Mouse (Mus musculus) adrenal gland, postnatal 10 days (tissue): ENCODE data around the gene Trir. TPM values are rescaled to one million over a fixed set of nuclear protein-coding genes. Genes with fewer than 3 reads are reported as not detected.

Experiments used
- DNase-seq: peaks from one replicate; pipeline ENCODE4 v3.0.0; 2021; ENCODE audit warnings: mixed read lengths
- total RNA-seq, 2 experiments: library from RNA; stranded (reverse); gene quantifications; 2 replicates each; pipeline ENCODE4 v1.2.3; 2021

Gene Trir
- total RNA-seq, 2 experiments from 2014 or later: 143 to 155 TPM

DNA sequence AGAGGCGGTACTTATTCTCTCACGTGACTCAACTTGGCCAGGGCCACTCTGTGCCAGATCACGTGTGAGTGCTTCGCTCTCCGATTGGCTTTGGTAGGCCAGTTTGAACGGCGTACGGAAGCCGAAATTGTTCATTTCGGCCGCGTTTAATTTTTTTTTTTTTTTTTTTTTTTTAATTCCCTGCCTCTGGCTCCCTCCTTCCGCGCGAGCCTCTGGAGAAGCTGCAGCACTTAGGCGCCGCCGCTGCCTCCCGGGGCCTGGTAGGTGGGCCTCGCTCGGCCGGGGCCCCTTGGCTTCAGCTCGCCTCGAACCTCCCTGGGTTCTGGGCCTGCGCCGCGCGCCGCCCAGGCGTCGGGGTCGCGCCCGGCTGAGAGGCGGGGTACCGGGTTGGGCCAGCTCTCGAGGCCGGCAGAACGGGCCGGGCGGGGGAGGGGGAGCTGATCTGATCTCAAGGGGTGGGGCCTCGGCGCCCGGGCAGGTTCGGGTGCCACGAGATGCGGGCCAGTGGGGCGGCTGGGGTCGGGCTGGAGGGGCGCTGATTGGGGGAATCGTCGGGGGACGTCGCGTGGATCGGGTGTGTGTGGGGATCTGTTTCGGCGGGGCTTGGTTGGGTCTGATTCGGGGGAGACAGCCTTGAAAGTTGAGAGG is 10.2 kb downstream of the Trir start, which contains the start of gene Tnpo2:
Gene Tnpo2, plus strand, starts transcription at position 198 of the 648 bp plus-strand sequence.
- peak; percentile 94 for DNase-seq

DNA sequence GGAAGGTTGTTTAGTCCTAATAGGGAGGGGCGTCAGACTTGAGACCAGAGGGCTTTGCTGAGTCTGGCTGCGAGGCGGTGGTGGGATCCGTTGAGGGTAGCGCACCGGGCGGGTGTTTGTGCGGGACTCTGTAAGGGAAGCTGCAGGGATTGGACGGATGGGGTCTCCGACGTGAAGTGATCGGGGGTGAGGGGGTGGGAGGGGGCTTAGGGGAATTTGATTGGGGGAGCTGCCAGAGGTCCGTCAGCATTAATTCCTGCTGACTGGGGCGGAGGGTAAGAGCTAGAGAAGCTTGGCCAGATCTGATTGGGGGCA is 10.7 kb downstream of the Trir start:
- DNase-seq: no peak

DNA sequence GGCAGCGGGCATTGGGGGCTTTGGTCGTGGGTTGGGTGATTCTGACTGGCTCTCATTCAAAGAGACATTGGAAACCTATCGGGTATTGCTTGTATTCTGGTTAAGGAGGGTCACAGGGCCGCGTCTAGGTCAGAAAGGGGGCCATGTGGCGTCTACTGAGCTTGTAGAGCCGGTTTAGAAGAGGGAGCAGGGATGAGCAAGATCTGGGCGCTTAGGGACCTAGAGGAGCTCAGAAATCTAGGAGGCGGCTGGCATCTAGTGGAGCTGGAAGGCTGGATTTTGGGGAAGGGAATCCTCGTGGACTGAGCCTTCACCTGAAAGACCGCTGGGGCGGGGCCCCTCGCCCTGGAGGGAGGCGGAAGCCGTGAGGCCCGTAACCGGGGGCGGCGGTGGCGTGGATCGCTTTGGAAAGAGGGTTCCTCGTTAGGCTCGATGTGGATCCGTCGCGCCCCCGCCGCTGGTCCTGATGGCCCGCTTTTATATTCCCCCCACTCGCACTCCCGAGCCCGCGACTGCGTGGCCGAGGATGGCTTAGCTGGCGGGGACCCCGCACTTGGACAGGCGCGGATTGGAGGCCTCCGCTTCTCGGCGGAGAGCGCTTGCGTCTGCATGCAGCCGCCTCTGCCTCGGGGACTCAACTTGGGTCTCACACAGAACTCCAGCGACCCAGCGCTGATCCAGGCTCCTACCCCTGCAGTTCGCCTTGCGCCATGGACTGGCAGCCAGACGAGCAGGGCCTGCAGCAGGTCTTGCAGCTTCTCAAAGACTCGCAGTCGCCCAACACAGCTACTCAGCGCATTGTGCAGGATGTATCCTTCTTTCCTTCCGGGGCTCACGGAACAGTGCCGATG is 11.3 kb downstream of the Trir start:
- DNase-seq: peak; percentile 68

DNA sequence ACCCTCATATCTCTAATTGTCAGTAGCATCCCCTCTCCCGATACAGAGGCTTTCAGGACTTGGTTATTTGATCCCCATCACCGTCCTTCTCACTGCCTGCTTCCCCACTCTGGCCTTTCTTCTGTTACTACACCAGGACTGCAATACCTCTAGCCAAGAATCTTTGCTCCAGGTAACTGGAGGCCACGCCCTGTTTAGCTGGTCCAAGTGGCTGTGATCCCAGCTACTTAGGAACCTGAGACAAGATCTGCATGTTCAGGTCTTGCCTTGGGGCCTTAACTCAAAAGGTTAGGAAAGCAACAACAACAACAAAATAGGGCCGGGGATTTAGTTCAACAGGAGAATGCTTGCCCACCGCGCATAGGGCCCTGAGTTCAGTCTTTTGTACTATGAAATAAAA is 17.0 kb downstream of the Trir start:
- no peak for DNase-seq

DNA sequence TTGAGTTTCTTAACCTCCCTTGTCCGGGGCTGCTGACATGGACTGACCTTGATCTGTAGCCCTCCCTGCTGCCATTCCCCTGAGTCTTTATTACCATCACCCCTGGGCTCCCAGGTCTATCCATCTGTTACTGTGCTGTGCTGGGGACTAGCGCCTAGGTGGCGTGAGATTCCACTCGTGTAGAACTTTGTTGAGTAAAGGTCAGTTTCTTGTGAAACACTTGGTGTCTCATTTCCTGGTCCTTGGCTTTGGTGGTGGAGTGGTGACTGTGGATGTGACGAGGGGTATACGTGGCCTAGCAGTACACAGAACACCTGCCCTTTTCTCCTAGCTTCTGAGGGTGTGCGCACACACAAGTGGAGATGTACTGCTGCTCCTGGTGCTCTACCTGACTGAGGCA is 30.7 kb downstream of the Trir start:
- no peak for DNase-seq

DNA sequence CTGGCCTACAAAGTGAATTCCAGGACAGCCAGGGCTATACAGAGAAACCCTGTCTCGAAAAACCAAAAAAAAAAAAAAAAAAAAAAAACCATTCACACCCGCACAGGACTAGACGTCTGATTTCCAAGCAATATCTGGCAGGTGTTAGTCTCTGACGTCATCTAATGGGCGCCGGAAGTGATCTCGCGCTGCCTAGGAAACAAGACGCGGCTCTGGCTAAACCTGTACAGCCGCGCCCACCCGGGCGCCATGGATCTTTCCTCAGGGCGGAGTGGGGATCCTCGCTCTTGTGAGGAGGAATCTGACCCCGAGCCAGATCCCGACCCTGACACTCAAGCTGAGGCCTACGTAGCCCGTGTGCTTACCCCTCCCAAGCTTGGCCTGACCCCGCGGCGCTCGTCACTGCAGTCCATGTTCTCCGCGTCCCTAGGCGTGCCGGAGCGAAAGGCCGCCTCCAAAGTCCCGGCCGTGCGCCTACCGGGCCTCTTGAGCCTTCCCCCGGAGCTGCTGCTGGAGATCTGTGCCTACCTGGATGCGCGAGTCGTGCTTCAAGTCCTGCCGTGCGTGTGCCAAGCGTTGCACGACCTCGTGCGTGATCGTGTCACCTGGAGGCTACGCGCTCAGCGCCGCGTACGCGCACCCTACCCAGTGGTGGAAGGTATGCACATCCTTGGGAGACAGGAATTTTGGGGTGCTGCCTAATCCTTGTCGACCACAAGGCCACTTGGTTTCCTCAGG is 33.4 kb downstream of the Trir start, which contains the start of gene Fbxw9:
Gene Fbxw9, plus strand, starts transcription at position 177 of the 738 bp plus-strand sequence.
- peak; percentile 93 for DNase-seq

DNA sequence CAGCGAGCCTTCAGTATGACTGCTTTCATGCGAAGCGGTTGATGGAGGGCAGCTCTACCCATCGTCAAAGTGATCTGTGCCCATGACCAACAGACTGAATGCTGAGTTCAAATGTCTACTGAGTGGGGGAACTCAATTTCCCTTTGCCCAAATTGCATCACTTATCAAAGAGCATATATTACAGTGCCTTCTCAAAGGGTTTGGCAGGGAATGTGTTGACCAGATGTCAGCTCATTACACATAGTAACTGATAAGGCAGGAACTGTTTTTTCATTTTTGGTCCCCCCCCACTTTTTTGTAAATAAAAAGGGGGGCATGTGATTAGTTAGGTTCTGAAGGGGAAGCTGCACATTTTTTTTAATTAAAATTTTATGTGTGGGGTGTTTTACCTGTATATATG is 36.0 kb downstream of the Trir start:
- no peak for DNase-seq

DNA sequence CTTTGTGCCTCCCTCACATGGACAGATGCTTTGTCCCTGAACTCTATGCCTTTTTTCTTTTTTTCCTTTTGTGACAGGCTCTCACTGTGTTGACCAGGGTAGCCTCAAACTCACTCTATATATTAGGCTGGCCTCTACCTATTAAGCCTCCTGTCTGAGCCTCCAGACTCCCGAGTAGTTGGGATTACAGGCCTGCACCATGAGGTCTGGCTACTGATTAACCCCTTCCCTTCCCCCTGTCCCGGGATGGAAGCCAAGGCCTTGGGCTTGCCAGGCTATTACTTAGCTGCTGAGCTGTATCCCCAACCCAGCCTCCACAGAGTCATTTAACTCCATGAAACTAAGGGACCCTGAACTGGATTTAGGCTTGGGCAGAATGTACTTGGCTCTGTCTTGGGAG is 38.6 kb downstream of the Trir start:
- peak; percentile 40 for DNase-seq

DNA sequence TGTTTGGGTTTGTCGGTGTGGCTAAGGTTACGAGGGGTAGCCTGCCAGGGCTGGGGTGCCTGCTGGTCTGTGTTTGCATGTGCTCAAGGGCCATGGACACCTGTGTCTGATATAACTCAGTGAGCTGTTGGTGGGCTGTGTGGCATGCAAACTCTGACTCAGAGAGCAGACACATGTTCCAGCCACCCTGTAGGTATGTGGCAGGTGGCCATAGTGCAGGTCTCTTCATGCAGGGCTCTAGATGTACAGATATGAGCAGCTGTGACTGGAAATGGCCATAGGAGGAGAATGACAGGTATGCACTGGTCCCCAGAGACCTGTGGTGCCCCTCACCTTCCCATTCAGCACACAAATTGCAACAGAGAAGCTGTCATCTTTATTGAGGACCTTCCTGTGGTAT is 40.5 kb downstream of the Trir start:
- no peak for DNase-seq

DNA sequence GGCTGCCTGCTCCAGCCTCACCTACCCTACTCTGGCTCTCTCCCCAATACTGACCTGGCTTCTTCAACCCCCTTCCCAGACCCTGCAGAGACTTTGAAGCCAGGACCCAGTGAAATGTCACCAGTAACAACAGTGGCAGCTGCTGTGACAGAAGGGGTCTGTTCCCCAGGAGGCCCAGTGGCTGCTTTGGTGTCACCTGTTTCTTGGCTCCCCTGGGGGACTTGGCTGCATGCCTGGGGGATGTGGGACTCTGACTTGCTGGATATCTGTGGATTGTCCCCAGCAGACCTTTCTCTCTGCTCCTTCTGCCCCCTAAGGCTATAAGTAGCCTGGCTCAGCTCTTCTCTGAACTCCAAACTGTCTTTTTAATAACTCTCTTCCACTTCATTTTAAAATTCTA is 41.4 kb downstream of the Trir start, which contains the start of gene Gm5741:
Gene Gm5741, minus strand, starts transcription at position 1 of the 400 bp plus-strand sequence.
- no peak for DNase-seq

DNA sequence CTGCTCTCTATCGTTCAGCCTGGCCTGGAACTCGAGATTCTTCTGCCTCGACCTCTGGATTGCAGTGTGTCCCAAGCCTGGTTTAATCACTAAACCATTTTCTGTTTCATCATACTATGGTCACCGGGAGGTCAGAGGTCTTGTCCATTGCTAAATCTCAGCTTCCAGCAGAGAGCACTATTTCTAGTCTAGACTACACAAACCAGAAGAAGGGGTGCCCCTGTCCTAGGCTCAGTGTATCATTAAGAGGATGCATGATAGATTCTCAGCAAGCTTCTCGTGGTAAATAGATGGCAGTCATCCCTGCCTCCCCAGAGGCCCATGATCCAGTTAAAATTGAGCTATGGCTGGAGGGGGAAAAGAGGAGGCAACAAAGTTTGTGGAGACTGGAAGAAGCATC is 44.4 kb downstream of the Trir start:
- no peak for DNase-seq

DNA sequence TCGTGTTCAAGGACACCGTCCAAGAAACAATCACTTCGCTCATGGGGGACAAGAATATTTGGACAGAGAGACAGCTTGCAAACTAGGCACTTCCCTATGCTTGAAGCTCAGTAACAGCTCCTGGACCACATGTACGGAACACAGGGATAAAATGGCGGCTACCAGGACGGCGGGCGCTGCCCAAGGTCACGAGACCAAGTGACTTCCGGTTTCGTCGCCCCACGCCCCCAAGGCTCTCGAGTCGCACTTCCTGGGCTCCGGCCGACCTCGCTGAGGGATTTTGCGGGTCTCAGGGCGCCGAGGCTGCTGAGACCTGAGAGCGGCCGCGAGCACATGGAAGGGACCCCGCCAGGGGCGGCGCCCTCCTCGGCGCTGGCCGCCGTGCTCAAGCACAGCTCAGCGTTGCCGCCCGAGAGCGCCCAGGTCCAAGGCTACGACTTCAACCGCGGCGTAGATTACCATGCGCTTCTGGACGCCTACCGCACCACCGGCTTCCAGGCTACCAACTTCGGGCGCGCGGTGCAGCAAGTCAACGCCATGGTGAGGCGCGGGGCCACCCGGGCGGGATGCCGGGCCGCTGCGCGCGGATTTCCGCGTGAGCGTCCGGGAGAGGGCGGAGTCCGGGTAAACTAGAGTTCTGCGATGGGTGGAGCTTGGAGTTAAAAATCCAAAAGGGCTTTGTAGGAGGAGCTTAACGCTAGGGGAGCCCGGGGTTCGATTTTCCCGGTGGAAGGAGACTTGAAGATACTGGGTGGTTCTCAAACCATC is 45.1 kb downstream of the Trir start, which contains the start of gene Dhps:
Gene Dhps, plus strand, starts transcription at position 244 of the 768 bp plus-strand sequence.
- peak; percentile 93 for DNase-seq

DNA sequence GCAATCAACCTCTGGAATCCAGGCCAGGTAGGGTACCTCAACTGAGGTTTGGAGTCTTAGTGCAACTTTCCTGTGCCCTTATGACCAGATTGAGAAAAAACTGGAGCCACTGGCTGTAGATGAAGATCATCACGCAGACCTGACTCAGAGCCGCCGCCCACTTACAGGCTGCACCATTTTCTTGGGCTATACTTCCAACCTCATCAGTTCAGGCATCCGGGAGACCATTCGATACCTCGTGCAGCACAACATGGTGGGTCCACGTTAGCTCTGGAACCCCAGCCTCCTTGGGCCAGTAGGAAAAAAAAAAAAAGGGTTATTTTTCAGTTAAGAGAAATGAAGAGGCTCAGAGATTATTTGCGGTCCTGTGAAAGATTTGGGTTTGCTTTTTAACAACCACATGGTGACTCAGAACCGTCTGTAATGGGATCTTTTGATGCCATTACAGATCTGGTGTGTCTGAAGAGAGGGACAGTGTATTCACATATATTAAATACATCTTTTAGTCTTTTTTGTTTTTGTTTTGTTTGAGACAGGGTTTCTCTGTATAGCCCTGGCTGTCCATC is 45.8 kb downstream of the Trir start:
- DNase-seq: no peak

DNA sequence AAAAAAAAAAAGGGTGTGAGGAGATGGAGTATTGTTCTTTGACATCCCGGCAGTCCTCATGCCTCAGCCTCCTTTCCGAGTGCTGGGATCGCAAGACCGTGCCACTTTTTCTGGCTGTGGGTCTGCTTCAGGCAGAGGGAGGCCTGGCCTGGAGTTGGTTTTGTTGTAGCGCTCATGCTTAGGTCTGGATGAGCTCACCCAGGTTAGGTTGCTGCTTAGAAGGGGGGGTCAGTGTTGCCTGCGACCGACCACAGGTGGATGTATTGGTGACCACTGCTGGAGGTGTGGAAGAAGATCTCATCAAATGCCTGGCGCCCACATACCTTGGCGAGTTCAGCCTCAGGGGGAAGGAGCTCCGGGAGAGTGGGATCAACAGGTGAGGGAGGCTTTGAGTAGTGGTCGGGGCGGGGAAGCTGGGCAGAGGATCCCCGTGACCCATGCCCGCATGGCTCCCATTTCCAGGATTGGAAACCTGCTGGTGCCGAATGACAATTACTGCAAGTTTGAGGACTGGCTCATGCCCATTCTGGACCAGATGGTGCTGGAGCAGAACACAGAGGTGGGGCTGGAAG is 46.5 kb downstream of the Trir start:
- no peak for DNase-seq

DNA sequence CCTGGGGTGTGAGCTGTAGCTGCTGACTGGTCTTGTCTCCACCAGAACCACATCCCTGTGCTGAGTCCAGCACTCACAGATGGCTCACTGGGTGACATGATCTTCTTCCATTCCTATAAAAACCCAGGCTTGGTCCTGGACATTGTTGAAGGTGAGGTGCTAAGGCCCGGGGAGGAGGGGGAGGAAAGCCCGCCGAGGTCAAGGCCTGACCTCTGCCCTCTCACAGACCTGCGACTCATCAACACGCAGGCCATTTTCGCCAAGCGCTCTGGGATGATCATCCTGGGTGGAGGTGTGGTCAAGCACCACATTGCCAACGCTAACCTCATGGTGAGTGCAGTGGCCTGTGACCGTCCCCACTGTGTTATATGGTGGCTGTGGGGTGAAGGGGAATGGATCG is 47.5 kb downstream of the Trir start:
- DNase-seq: no peak

DNA sequence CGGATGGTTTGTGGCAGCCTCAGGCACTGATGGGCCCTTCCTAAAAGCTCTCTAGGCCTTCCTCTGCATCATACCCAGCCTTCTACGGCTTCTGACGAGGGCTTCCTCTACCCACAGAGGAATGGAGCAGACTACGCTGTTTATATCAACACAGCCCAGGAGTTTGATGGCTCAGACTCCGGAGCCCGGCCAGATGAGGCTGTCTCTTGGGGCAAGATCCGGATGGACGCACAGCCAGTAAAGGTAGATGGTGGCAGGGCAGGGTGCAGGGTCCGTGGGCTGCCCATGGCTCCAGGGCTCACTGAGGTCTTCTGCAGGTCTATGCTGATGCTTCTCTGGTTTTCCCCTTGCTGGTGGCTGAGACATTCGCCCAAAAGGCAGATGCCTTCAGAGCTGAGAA is 48.0 kb downstream of the Trir start:
- DNase-seq: no peak

DNA sequence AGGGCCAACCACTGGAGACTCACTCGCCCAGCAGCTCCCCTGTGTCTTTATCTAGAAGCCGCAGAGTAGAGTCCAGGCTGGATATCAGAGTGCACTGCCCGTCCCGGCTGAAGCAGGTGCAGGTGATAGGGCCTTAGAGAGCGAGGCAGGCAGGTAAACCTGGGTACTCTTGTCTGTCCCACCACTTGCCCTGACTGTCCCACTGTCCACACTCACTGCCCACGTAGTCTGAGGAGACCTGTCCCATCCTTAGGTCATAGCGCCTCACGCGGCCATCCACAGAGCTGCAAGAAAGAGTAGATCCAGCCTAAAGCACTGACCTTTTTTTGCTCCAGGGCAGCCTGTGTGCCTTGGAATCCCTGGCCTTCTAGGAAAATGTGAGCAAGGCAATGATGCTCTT is 49.4 kb downstream of the Trir start:
- peak; percentile 53 for DNase-seq

DNA sequence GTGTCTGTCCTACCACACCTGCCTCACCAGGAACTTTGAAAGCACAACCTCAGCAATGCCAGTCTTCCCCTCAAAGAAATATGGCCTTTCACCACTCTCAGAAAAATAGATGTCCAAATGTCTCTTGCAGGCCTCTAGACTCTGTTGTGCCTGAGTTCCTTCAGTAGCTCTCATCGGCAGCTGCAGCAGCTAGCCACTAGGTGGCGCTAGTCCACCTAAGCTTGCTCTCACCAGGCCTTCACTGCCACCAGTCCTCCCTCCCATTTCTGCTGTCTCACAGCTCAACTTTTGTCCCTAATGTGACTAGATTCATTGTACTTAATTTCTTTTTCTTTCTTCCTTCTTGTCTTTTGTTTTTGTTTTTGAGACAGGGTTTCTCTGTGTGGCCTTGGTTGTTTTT is 50.4 kb downstream of the Trir start:
- peak; percentile 85 for DNase-seq
